Mouse (Mus musculus): ENCODE data around the gene Serpinh1.

- no peak for TF ChIP-seq CTCF (IDR thresholded peaks at IDR 0.05; ENCODE audit: low read depth, low read length)
- TF ChIP-seq POLR2A (IDR thresholded peaks at IDR 0.05; ENCODE audit: extremely low read depth, insufficient read depth, low read length), result no peak
These were observed 28.4 kb upstream of the Serpinh1 start, which contains the start of gene Gdpd5 for GRCm38 (mm10) chr7:99381214-99382087.

All from liver, adult 2 months (tissue).